In the genomic region with DNA sequence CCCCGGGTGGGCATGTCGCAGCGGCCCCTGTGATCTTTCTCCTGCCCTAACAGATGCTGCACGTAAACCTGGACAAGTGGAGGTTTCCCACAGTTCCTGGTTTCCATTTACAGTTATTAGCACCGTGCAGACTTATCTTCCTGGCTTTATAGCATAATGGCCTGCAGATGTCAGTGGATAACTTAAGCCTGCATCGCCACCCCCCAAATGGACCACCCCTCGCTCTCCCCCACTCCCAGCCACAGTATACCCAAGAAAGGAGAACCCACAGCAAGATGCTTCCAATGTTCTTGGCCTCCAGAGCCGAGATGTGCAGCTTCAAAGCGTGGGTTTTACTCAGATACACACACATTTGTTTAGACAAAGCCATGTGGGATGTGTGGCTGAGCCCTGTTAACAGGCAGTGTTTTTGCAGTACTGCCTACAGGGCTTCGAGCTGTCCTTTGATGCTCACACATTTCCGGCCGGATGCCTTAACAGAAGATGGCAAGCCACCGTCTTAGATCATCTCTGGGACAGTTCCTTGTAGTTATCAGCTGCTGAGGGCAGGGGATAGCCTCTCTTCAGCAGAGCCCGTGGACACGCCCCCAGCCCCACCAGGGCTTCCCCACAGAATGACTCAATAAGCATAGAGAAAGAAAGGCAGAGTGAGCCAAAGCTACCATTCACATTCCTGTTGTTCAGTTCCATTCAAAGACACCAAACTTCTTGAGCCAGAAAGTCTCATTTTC, we compare ENCODE assay signal across 8 mouse cellular contexts.
DNase-seq lines count a peak whose midpoint lies in the region; ATAC-seq and TF ChIP-seq lines count a peak whose summit lies in the region.
"Had no signal": no experiment of that assay in that cellular context is flagged by ENCODE, and none has a peak within 500 bp of the region (broad histone marks: within the 10 kb centered on the region; RNA-seq: fewer than 3 reads in every experiment).

No protein-coding gene starts in this region.

- H3K4me3 ChIP-seq in lung, embryonic 14.5 days (ENCODE audit: low read depth, low read length): no peak overlapping the region

- peak; percentile 83 for DNase-seq in lung, embryonic 14.5 days
- DNase-seq in lung, postnatal 14 days: no peak
- DNase-seq in c-Kit-positive CD71-negative TER-119-negative erythroid progenitor cells, embryonic 14.5 days (ENCODE audit: low read depth): peak; percentile 64
- DNase-seq in telencephalon, adult 2 months (ENCODE audit: low read depth, low spot score): peak; percentile 16
- DNase-seq in cerebellum, adult 11 months: no peak
- DNase-seq in testis, postnatal 10 days (ENCODE audit: low spot score): no peak
- DNase-seq: kidney, postnatal 25 days had no signal

- WGBS in lung, embryonic 14.5 days: 35% methylated on average over 15 of the region's 15 CpGs

- peak overlapping the region; percentile 10; the same call in 1 of the 2 replicates for H3K4me2 ChIP-seq in lung, embryonic 14.5 days

- peak overlapping the region; percentile 70 for H3K27ac ChIP-seq in lung, embryonic 14.5 days (ENCODE audit: low read depth)

- H3K4me1 ChIP-seq in lung, embryonic 14.5 days (ENCODE audit: insufficient read depth): peaks cover 26% of the 10 kb centered on the region

- H3K9me3 ChIP-seq in lung, embryonic 14.5 days (ENCODE audit: low read depth, low read length): no peaks in the 10 kb centered on the region

- ATAC-seq in lung, embryonic 14.5 days (ENCODE audit: insufficient read depth): peak; percentile 77
- peak; percentile 96 for ATAC-seq in inflammation-experienced regulatory T-cells, adult 6 months

- H3K9ac ChIP-seq in lung, embryonic 14.5 days: no peak overlapping the region

- peaks cover 11% of the 10 kb centered on the region; the same call in 1 of the 2 replicates for H3K36me3 ChIP-seq in lung, embryonic 14.5 days (ENCODE audit: insufficient read depth)

- TF ChIP-seq CTCF in lung, embryonic 14.5 days (IDR thresholded peaks at IDR 0.05; ENCODE audit: low read depth): 0 out of 2 replicates have a peak, but pooled peaks have one; percentile 3

- H3K27me3 ChIP-seq in lung, embryonic 14.5 days (ENCODE audit: insufficient read depth, low read length): no peaks in the 10 kb centered on the region

Comparison
In these comparisons a context has a peak if more than half of its experiments do, and no peak if none do; other contexts are left out.
1. DNase-seq: peak in lung, embryonic 14.5 days (single experiment), c-Kit-positive CD71-negative TER-119-negative erythroid progenitor cells, embryonic 14.5 days (single experiment) and telencephalon, adult 2 months (single experiment); none in lung, postnatal 14 days (single experiment), cerebellum, adult 11 months (single experiment) and testis, postnatal 10 days (single experiment).